Mouse (Mus musculus) brain, embryonic 14.5 days (tissue): ENCODE results near the gene Gmds.

Source experiments
- CTCF ChIP-seq: fragments of 200-500 bp; IDR thresholded peaks from 2 replicates; pipeline ENCODE4 v1.5.1; 2012; ENCODE audit warnings: inconsistent platforms, mild to moderate bottlenecking, moderate library complexity, borderline replicate concordance; ENCODE audit not compliant: insufficient read depth, insufficient read length; ENCODE audit errors: extremely low read depth
- POLR2A ChIP-seq: fragments of 200-500 bp; IDR thresholded peaks from 2 replicates; pipeline ENCODE4 v1.6.1; 2012; ENCODE audit warnings: mild to moderate bottlenecking, inconsistent platforms, borderline replicate concordance; ENCODE audit not compliant: poor library complexity, insufficient read depth, insufficient read length, severe bottlenecking; ENCODE audit errors: extremely low read depth

DNA sequence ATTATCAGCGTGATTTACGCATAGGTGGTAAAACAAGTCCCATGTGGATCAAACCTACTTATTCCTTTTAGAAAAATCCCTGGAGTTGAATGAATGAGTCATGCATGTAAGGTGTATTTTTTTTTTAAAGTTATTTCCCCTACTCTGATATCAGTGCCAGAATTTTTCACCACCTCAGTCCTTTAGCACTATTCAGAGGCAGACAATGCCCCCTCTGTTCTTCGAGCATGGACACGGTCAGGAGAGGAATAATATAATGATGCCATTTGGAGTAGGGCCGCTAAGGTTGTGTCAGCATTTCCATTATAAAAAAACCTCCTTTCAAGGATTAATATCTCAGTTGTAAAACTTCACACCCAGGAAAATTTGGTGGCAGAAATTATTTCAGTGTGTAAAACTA lies 301.6 kb downstream of the Gmds start:
- TF ChIP-seq CTCF (no peak), POLR2A (no peak)
